Mouse (Mus musculus) forebrain, embryonic 10.5 days (tissue): Measurements from ENCODE around the gene Krt78. TPM values are rescaled to one million over a fixed set of nuclear protein-coding genes. Genes with fewer than 3 reads are reported as not detected.

ENCODE experiments used
- DNase-seq: peaks from one replicate; pipeline ENCODE4 v3.0.0-alpha.2; 2017; ENCODE audit warnings: low spot score; ENCODE audit errors: extremely low spot score
- H3K27ac ChIP-seq: fragments of 300-500 bp; sonication (generic); 2 replicates; pipeline ENCODE4 v1.5.1; 2016; ENCODE audit warnings: mild to moderate bottlenecking
- H3K27me3 ChIP-seq: fragments of 300-500 bp; sonication (generic); 2 replicates; pipeline ENCODE4 v1.6.1; 2016; ENCODE audit warnings: mild to moderate bottlenecking; ENCODE audit not compliant: poor library complexity, severe bottlenecking
- H3K36me3 ChIP-seq: fragments of 300-500 bp; sonication (generic); replicated peaks from 2 replicates; pipeline ENCODE4 v1.6.1; 2016; ENCODE audit warnings: mild to moderate bottlenecking, moderate library complexity
- H3K4me1 ChIP-seq: fragments of 300-500 bp; sonication (generic); 2 replicates; pipeline ENCODE4 v1.6.1; 2016
- H3K4me3 ChIP-seq: fragments of 300-500 bp; sonication (generic); 2 replicates; pipeline ENCODE4 v1.5.1; 2016; ENCODE audit warnings: mild to moderate bottlenecking, moderate library complexity
- H3K9me3 ChIP-seq: fragments of 300-500 bp; sonication (generic); 2 replicates; pipeline ENCODE4 v1.6.1; 2016; ENCODE audit warnings: mild to moderate bottlenecking, moderate library complexity
- WGBS: fragments of 180-500 bp; shearing (Covaris S2); methylation state at CpG from one replicate; pipeline ENCODE4 v1.1.7; 2016; 5-methylcytosine and 5-hydroxymethylcytosine counted together
- polyA plus RNA-seq: library from polyadenylated mRNA; unstranded; fragments of >200 nt; fragmentation: Nextera tagmentation; extraction: Ambion mirVana; gene quantifications from 2 replicates; pipeline ENCODE4 v1.2.1, GENCODE M21; 2016

Krt78 gene
- polyA plus RNA-seq, 1 experiment from 2014 or later: not detected

- Histone ChIP-seq H3K27me3 (no peaks in the 10 kb centered on the region), H3K27ac (no peak overlapping the region), H3K4me1 (peaks cover 4% of the 10 kb centered on the region; the same call in 1 of the 2 replicates), H3K36me3 (no peaks in the 10 kb centered on the region), H3K9me3 (no peaks in the 10 kb centered on the region), H3K4me3 (no peak overlapping the region)
- no peak for DNase-seq
- WGBS: 77% methylated on average over 2 of the region's 2 CpGs
Measured at GRCm38 (mm10) chr15:101916072-101916471, 38.0 kb downstream of the Krt78 start.

- Histone ChIP-seq H3K4me3 (no peak overlapping the region), H3K27ac (no peak overlapping the region), H3K4me1 (peaks cover 6% of the 10 kb centered on the region; the same call in 1 of the 2 replicates), H3K27me3 (no peaks in the 10 kb centered on the region), H3K9me3 (no peaks in the 10 kb centered on the region; the same call in 1 of the 2 replicates), H3K36me3 (no peaks in the 10 kb centered on the region)
- DNase-seq: no peak
- 80% methylated on average over 5 of the region's 5 CpGs for WGBS
Measured at GRCm38 (mm10) chr15:101904849-101905248, 49.2 kb downstream of the Krt78 start.

GRCm38 (mm10) chr15:101902171-101903149 is 51.6 kb downstream of the Krt78 start:
- H3K4me3 ChIP-seq: no peak overlapping the region
- H3K9me3 ChIP-seq: no peaks in the 10 kb centered on the region
- H3K27me3 ChIP-seq: no peaks in the 10 kb centered on the region
- no peak for DNase-seq
- WGBS: 73% methylated on average over 12 of the region's 12 CpGs
- H3K36me3 ChIP-seq: no peaks in the 10 kb centered on the region
- peaks cover 6% of the 10 kb centered on the region; the same call in 1 of the 2 replicates for H3K4me1 ChIP-seq
- no peak overlapping the region for H3K27ac ChIP-seq

Other genes starting within 250 kb of the Krt78 start
- gene Krt5, start 241.4 kb downstream of the Krt78 start, polyA plus RNA-seq: 0.37 and 0.41 TPM in 2 replicates
- gene Krt71, start 211.2 kb downstream of the Krt78 start, polyA plus RNA-seq: not detected in 2 replicates
- not detected in 2 replicates for gene Krt72, start 167.8 kb downstream of the Krt78 start, polyA plus RNA-seq
- gene Krt73, start 151.9 kb downstream of the Krt78 start, polyA plus RNA-seq: not detected in 2 replicates
- not detected in 2 replicates for gene Krt2, start 136.1 kb downstream of the Krt78 start, polyA plus RNA-seq
- gene Krt1, start 103.5 kb downstream of the Krt78 start, polyA plus RNA-seq: 0.71 and 1.2 TPM in 2 replicates
- gene Krt77, start 84.6 kb downstream of the Krt78 start, polyA plus RNA-seq: not detected in 2 replicates
- not detected in 2 replicates for gene Krt76, start 61.4 kb downstream of the Krt78 start, polyA plus RNA-seq
- gene Krt4, start 29.6 kb downstream of the Krt78 start, polyA plus RNA-seq: not detected in 2 replicates
- gene Krt79, start 14.0 kb downstream of the Krt78 start, polyA plus RNA-seq: 0.09 and 0.12 TPM in 2 replicates
- 32.6 and 35.6 TPM in 2 replicates for gene Krt8, start 50.2 kb upstream of the Krt78 start, polyA plus RNA-seq
- 34.4 and 37.1 TPM in 2 replicates for gene Krt18, start 73.9 kb upstream of the Krt78 start, polyA plus RNA-seq
- gene Eif4b, start 119.5 kb upstream of the Krt78 start, polyA plus RNA-seq: 140 and 143 TPM in 2 replicates
- gene Tns2, start 146.1 kb upstream of the Krt78 start, polyA plus RNA-seq: 11.1 and 13.1 TPM in 2 replicates
- 10.8 and 12.7 TPM in 2 replicates for gene Spryd3, start 181.9 kb upstream of the Krt78 start, polyA plus RNA-seq
- gene Igfbp6, start 190.1 kb upstream of the Krt78 start, polyA plus RNA-seq: 0.14 and 0.17 TPM in 2 replicates
- 0.09 TPM in 1 of 2 replicates, not detected in the other for gene Soat2, start 196.2 kb upstream of the Krt78 start, polyA plus RNA-seq
- 71.7 and 72.7 TPM in 2 replicates for gene Zfp740, start 249.0 kb upstream of the Krt78 start, polyA plus RNA-seq